Mouse (Mus musculus): ENCODE results near the gene Mapk13.

Mapk13 gene

DNA sequence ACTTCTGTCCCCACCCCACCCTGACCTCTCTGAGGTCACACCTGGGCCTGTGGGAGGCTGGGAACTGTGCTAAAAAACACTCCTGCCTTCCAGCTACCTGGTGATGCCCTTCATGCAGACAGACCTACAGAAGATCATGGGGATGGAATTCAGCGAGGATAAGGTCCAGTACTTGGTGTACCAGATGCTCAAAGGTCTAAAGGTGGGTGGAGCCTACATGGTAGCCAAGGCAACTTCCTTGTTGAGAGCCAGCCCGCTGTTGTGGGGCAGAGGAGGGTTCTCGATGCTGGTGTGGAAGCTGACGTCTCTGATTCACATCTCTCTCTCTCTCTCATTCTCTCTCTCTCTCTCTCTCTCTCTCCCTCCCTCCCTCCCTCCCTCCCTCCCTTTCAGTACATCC, 6.1 kb downstream of the Mapk13 start:
- DNase-seq (ENCODE audit: low spot score) = no peak

DNA sequence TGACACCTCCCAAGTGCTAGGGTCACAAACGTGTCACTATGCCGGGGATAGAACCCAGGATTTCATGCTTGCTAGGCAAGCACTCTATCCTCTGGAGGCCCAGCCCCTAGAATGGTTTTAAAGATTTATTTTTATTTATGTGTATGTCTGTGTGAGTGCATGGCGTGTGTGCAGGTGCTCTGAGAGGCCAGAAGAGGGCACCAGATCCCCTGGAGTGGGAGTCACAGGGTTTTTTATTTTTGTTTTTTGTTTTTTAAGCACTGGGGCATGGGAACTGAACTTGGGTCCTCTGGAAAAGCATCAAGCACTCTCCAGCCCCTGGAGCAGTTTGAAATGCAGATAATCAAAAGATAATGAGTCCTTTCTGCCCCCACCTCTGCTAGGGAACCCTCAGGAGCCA, 7.7 kb downstream of the Mapk13 start:
- DNase-seq (ENCODE audit: low spot score) = no peak

DNA sequence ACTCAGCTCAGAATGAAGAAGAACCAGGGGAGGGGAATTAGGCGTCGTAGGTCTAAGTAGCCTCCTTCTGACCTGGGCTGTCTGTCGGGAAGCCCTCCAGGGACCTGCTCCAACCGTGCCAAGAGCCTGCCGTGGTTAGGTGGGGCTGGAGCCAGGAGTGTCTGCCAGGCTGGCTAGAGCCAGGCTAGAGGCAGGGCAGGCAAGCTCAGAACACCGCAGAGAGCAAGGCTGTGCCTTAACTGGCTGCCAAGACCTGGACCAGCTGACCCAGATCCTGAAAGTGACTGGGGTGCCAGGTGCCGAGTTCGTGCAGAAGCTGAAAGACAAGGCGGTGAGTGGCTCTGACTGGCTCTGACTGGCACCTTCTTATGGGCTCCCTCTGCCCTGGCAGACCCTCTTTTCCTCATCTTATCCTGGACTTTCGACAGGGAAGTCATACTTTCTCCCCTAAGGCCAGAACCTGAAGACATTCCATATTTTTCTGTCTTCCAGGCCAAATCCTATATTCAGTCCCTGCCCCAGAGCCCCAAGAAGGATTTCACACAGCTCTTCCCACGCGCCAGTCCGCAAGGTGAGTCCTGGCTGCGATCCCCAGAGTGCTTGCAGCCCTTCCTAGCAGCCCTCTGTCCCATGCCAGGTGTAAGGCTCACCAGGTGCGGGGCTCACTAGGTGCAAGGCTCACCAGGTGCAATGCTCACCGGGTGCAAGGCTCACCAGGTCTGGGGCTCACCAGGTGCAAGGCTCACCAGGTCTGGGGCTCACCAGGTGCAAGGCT, 8.3 kb downstream of the Mapk13 start:
- DNase-seq (ENCODE audit: low spot score) = no peak

DNA sequence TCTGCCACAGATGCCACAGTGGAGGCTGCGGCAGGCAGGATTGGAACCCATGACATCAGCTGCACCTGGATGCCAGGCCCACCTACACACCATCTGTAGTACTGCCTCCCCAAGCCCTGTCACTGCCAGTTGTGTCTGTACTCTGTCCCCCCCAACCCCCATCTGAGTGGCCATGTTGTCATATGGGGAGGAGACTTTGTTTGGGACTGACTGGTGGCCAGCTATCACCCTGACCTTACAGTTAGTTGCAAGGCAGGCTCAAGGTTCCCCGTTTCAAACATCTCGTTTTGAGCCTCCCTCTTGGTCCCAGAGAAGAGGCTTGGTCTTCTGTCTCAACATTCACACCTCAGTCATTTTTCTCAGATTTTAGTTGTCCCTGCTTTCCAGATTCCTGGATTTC, 10.6 kb downstream of the Mapk13 start:
- DNase-seq (ENCODE audit: low spot score) = no peak

DNA sequence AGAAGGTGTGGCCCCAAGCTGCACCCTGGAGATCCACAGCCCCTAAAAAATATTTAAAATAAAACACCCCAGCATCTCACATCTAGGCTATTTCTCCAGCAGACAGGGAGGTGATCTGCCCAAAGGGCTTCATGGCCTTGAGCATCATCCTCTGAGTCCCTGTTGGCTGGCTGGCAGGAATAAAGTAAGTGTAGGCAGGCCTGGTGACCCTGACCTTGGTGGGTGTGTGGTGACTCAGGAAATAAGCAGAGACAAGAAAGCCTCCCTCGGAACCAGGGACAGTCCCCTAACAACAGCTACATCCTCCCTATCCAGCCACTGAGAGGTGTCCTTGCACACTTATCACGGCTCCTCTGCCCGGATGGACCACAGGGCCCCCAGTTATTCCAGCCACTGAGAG, 11.7 kb downstream of the Mapk13 start:
- no peak for DNase-seq (ENCODE audit: low spot score)

DNA sequence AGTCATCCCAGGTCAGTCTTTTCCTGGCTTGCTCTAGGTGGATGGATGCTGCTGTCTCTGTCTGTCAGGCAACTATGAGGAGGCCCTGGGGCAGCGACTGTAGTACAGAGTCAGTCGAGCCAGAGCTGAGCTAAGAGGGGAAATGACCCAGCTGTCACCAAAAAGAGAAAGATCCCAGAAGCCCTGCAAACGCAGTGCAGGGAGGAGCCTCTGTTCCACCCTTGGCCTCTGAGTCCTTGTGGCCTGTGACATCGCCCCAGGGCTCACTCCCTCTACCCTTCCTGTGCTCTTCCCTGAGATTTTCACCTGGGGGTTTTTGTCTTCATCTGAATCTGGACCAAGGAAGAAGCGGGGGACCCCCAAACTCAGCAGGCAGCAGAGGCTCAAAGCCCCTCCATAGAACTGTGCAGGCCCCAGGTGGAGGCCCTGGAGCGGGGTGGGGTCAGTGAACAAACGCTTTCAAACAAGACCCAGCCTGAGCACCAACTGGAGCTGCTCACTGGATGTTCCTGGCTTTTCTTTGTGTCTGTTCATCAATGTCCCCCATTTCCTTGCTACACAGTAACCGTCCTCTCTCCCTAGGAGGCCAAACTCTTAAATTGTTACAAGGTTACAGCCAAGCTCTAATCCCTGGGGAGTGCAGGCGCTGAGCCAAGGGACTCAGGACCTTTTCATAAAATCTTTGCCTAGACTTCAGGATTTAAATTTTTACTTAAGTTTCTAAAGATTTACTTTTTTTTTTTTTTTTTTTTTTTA, 12.4 kb downstream of the Mapk13 start:
- DNase-seq (ENCODE audit: low spot score) = peak; percentile 79

DNA sequence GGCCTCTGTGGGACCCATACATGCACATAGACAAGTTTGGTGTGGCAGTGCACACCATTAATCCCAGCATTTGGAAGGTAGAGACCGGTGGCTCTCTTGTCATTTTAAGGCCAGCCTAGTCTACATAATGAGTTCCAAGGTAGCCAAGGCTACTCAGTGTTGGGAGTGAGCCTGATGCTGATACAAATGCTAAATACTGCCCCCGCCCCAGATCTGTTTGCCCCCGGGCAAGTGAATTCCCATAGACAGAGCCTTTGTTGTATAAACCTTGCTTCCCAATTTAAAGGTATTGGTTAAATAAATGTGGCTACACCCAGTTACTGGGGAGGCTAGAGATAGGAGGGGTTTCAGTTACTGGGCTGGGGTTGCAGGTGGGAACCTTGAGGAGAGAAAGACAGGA, 15.9 kb downstream of the Mapk13 start:
- no peak for DNase-seq (ENCODE audit: low spot score)

DNA sequence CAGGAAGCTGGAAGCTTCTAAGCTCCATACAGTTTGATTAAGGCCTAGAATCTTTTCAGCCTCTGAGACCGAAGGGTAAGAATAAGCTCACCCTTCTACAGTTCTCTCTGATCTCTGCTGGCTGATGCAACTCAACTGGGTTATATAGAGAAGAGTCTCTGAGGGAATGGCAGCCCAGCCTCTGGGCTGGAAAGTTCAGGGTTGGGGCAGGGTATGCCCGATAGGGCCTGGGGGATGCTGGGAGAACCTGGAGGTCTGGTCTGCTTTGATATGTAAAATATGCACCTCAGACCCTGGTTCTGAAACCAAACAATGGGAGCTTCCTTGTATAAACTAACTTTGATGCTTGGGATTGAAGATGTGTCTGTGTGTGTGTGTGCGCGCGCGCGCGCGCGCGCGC, 18.4 kb downstream of the Mapk13 start:
- DNase-seq (ENCODE audit: low spot score) = no peak

DNA sequence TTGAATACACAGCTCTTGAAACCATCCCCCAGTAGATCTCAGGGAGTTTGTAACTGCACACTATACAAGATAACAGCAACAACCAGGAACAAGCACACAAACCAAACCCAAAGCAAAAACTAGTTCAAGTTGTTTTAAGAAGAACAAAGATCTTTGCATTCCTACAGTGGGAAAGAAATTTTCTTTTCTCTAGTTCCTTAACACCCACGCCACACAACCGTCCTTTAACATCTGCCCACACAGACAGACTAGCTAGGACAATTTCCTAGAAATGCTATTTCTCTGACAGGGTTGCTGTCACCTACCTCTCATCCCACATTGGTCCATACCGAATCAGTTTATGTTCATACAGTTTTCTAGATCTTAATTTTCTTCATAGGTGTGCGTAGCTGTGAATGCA, 27.9 kb downstream of the Mapk13 start:
- no peak for DNase-seq (ENCODE audit: low spot score)

DNA sequence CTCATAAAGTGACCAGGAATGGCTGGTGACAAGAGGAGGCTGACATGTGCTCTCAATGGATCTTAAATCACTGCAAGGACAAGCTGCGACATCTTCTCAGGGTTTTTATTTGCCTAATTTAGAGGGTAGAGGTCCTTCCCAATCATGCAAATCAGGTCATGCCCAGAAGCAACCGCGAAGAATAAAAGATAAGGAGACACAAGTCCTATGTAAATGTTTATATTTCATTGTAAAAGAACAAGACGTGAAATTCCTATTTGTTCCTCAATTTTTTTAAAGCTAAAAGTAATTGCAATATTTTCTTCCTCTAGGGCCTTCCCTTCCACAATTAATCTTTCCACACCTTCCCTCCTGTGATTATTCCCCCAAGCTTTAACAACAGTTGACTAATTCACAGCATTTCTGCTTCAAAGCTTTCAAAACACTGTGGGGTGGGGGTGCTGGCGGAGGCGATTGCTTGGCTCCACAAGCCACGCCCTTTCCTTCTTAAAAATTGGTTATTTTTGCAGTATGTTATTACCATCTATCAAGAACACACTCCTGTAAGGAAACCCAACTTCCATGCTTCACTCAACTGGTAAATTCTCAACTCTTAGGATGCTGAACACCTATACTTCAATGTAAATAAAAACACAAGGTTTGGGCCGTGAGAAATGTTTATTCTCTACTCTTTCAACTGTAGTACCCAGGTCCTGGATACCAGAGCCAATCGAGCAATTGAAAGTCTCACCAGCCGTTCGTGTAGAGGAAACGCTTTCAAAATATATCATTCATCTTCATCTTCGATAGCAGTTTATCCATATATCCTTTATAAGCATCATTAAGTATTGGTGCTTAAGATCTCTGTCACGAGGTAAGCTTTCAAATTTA, 30.4 kb downstream of the Mapk13 start:
- no peak for DNase-seq (ENCODE audit: low spot score)

DNA sequence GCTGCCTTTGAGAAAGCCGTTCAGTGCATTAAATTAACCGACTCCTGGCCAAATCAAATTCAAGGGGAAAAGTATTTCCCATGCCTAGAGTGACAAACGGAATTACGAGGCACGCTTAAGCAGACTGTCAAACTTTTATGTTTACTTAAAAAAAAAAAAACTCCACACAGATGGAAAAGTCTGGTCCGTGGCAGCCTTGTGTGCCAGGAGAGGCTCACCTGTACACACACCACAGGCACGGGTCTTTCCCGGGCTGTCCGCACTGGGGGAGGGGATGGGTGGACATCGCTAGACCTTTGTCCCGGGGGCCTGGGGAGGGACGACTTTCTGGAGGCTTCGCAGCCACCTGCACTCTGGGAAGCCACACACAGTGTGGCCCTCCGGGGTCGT, 31.2 kb downstream of the Mapk13 start:
- no peak for DNase-seq (ENCODE audit: low spot score)

DNA sequence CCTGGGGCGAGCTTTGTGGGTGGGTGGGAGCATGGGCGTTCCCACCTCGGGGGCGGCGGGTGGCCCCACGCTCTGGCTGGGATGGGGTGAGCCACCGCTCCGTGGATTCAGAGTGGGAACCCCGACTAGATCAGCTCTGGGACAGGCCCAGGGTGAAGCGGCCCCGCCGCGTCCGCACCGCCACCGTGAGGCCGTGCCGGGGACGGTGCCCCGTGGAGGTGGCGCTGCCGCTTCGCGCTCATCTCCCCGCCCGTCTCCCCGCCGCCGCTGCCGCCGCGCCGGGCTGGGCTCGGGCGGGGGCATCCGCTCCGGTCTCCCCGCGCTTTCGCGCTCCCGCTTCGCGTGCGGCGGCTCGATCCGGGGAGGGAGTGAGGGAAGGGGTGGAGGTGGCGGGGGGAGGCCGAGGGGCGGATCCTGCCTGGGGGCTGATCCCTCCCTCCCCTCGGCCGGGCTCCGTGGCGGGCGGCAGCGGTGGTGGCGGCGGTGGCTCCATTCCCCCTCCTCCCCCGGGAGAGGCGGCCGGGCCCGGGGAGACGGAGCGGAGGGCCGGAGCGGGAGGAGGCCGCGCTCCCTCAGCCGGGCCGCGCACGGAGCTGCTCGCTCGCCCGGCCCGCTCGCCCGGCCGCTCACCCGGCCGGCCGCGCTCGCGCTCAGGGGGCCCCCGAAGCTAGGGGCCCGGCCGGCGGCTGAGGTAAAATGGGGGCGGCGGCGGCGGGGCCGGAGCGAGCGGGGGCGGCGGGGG, 31.7 kb downstream of the Mapk13 start, which contains the start of gene Brpf3:
Gene Brpf3 (plus strand): TSS at position 420 of the 742 bp plus-strand sequence.
- DNase-seq (ENCODE audit: low spot score) = peak; percentile 87

DNA sequence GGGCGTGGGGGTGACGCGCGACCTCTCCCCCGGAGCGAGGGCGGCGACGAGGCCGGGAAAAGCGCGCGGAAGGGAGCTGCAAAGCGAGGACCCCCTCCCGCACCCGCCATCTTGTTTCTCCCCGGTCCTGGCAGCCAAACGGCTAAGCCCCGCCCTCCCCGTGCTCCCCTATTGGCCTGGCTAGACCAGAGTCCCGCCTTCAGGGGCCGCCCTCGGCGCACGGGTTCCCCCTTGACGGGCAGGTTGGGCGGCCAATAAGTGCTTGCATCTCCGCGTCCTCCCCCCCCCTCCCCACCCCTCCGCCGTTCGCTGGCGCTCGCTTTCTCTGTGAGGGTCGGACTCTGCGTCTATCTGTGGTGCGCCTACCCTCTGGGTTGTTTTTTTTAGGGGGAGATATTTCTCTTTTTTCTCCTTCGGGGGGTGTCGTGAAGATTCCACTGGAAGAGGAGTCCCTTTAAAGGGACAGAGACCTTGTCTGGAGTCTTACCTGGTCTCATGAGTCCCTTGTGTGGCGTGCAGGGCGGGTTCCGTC, 32.4 kb downstream of the Mapk13 start:
- DNase-seq (ENCODE audit: low spot score) = peak; percentile 100

DNA sequence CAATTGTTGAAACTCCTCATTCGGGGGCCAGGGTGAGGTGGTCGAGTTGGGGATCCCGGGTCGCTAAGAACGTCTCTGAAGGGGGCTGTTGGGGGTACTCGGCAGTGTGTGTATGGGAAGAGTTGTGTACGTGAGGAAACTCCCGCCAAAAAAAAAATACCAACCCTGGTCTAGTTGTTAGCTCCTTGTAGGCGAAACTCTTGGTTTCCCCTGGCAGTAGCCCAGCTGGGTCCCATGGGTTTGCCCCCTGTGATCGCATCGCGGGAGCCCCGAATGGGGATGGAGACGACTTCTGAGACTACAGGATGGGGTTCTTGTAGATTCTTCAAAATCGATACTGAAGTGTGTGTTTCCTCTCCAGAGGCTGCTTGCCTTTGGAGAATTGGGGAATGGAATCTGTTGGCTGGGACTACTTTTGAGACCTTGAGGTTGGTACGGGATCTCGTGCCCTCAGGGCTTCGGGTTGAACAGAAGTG, 32.9 kb downstream of the Mapk13 start:
- DNase-seq (ENCODE audit: low spot score) = peak; percentile 66

DNA sequence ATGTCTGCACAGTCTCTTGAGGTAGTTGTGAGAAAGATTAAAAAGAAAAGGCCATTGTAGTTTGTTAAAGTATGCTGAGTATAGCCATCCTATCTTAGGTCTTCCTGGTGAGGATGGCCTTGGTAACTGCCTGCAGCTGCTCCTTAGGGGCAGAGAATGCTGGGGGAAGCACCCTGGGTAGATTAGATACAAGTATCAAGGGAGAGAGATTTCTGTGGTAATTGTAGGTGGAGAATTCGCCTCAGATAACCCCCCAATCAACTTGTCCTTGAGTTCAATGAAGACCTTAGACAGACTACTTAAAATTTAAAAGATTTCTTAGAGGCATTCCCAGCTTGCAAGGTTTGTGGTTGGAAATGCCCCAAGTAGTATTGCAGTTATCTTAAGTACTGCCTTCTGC, 34.2 kb downstream of the Mapk13 start:
- no peak for DNase-seq (ENCODE audit: low spot score)

DNA sequence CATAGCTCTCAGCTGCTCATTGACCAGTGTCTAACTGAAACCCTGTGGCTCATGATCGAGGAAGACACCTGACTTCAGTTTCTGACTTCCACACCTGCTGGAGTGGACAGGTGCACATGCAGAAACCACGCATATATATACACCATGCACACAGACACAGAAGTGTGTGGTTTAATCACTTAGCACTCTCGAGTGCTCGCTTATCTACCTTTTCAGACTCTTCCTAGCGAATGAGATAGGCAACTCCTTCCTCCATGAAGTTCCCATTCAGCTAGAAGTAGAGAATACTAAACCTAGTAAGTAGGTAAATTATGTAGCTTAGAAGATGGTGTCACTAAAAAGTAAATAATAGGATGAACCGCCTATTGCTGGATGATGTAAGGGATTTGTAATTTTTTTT, 35.9 kb downstream of the Mapk13 start:
- no peak for DNase-seq (ENCODE audit: low spot score)

DNA sequence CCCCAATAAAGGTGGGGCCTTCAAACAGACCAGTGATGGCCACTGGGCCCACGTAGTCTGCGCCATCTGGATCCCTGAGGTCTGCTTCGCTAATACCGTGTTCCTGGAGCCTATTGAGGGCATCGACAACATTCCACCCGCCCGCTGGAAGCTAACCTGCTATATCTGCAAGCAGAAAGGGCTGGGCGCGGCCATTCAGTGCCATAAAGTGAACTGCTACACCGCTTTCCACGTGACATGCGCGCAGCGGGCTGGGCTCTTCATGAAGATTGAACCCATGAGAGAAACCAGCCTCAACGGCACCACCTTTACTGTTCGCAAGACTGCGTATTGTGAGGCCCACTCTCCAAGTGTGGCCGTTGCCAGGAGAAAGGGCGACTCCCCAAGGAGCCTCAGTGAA, 37.7 kb downstream of the Mapk13 start:
- DNase-seq (ENCODE audit: low spot score) = no peak

DNA sequence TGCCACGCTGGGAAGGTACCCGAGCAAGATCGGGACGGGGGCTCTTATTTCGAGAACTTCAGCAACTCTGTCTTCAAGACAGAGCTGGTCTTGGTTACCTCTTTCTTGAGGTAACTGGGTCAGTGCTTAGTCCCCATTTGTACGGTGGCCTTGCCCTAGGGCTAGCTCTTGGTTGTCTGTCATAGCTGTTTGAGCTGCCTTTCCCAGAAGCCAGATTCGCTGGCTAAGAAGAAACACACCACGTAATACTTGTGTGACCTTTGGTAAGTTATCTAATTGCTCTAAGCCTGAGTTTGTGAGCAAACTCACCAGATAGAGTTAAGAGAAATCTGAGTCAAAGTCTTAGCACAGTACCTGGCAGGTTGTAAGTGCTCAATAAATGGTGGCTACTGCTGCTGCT, 39.6 kb downstream of the Mapk13 start:
- no peak for DNase-seq (ENCODE audit: low spot score)

DNA sequence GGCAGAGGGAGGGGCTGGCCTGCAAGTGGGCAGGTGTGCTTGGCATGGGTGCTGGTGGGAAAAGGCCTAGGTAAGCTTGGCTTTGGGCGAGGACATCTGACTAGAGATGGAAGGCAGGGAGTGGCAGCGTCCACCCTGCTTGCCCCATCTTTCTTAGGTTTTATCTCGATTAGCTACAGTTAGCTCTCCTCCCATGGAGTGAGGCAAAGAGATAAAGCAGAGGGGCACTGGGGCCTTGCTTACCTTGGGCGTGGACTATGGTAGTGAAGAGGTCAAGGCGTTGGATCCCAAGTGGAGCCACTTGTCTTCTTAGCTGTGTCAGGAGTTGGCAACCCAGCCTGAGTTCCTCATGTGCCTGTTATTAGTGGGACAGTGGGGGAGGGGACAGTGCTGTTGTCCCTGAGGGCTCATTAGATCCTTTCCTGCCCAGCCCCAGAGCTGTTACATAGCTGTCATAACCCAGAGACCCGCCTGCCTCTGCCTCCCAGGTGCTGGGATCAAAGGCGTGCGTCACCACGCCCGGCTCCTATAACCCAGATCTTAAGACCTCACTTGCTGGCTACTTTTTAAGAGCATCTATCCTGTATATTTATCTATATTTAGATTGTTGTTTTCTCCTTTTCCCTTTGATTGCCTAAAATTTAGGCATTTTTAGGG, 40.2 kb downstream of the Mapk13 start:
- DNase-seq (ENCODE audit: low spot score) = no peak

DNA sequence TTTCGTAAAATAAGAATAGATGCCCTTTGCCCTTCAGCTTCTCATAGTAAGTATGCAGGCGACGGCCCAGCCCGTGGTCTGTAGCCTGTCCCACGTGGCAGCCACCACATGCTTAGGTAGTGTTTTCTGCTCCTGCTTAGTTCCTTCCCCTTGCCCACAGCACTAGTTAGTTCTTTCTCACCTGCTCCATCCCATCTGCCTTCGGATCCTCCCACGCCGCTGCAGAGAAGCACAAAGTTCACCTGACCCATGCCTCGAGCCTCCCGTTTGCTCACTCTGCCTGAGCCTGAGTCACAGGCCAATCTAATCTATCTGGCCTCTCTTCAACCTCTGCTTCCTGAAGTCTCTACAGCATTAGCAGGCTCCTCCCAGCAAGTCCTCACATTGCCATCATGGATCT, 43.2 kb downstream of the Mapk13 start:
- no peak for DNase-seq (ENCODE audit: low spot score)

DNA sequence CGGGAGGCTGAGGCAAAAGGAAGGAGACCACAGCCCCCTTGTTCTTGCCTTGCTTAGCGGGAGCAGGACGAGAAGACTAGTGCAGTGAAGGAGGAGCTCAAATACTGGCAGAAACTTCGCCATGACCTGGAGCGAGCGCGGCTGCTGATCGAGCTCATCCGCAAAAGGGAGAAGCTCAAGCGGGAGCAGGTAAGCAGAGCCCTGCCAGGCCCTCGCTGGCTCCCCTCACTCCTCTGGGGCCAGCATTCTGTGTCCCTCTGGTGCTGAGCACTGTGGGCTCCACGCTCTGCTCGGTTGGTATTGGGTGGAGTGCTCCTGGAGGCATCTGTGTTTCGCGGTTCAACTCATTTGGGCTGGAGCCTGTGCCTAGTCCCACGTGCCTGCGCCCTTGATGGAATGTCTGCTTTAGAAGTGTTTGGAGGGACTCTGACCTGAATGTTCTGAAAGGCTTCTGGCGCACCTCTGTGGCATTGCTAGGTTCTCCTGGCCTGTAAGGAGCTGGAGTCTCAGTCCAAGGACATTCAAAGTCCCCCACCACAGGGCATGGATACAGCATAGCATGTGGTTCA, 45.5 kb downstream of the Mapk13 start:
- DNase-seq (ENCODE audit: low spot score) = no peak
